Mouse (Mus musculus) gastrocnemius, adult 2 months (tissue): ENCODE measurements around the gene Sirt7. TPM values are rescaled to one million over a fixed set of nuclear protein-coding genes. Genes with fewer than 3 reads are reported as not detected.

Source experiments
- DNase-seq: peaks from one replicate; pipeline ENCODE4 v3.0.0; 2022
- H3K27ac ChIP-seq: fragments of 200-600 bp; 2 replicates; pipeline ENCODE4 v1.8.1; 2022; ENCODE audit warnings: mild to moderate bottlenecking
- H3K4me3 ChIP-seq: fragments of 200-600 bp; 2 replicates; pipeline ENCODE4 v1.8.1; 2022; ENCODE audit warnings: mild to moderate bottlenecking, moderate library complexity
- CTCF ChIP-seq: fragments of 200-600 bp; IDR thresholded peaks from 2 replicates; pipeline ENCODE4 v1.8.1; 2022; ENCODE audit warnings: antibody characterized with exemption, mild to moderate bottlenecking, moderate library complexity
- intact Hi-C: fragments of 180-260 bp; cut with DNase I; formaldehyde crosslinking; loops from one replicate; pipeline ENCODE4 v1.15.1; 2025
- total RNA-seq, 2 experiments: library from RNA; stranded (reverse); gene quantifications; 2 replicates each; pipeline ENCODE4 v1.2.3; 2021

Sirt7 gene
- total RNA-seq, 2 experiments from 2014 or later = 4.1 to 4.7 TPM

DNA sequence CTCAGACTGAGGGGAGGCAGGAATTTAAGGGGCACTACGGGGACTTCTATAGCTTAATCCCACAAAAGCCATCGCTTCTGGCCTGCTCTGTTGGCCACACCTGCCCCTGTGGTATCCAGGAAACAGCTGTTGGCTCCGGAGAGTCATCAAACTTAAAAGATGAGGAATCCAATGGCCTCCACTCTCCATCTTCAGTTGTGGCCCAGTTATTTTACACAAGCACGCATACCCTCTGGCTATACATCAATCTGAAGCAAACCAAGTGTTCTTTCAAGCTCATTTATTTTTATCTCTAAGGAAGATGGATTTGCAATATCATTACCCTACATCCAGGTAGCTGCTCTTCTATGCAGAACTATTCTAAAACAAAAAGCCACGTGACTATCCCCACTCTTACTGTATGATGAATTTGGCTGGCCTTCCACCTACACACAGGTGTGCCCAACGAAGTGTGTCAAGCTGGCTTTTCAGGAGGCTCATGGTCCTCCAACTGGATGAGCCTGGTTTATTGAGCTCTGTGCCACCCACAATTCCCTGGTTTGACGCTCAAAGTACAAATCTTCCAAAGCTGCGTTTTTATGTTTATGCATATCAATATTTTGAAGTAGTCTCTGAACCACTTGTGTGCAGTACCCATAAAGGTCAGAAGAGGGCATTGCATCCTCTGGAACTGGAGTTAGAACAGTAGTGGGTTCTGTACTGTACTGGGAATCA is 42.6 kb downstream of the Sirt7 start:
- H3K4me3 ChIP-seq = peak overlapping the region; percentile 89
- peak overlapping the region; percentile 99 for H3K27ac ChIP-seq
- DNase-seq = no peak
- intact Hi-C loops = loop anchor here (1.0 kb wide), 1 partner anchor 15 kb away; no protein-coding TSS in a partner anchor
- TF ChIP-seq CTCF = peak; percentile 62

DNA sequence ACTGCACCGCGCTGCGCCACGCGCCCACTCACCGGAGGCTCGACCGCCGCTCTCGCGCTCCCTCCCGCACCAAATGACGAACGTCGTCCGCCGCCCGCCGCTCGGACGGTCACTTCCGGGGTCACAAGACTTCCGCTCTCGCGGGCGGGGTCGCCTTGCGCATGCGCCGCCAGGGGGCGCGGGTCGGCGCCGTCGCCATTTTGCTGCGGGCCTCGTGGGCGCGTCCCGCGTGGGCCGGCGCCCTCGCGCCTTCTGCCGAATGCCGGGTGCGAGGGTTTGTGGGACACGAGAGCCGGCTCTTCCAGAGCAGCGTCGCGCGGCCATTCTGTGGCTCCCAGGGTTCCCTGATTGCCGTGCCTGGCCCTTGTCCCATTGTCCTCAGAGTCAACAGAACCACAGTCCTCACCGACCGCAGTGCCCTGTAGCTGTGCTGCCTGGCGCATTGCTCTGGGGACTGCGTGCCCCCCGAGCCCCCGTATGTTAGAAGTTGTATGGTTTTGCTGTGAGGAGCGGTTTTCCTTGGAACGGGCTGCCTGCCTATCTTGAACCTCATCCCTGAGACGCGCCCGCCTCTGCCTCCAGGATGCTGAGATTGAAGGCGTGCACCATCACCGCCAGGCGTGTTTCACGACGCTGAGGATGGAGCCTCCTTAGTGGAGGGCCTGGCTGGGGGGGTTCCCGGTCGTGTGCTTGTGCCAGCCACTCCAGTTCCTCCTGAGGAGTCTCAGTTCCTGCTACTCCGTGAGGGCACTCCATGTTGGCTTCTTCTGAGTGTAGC is 43.4 kb downstream of the Sirt7 start, which contains the start of gene Arhgdia:
Arhgdia (minus strand) TSS at position 135 of the 778 bp plus-strand sequence.
- DNase-seq = peak; percentile 95
- H3K27ac ChIP-seq = peak within 1 kb of the TSS; percentile 99
- peak within 1 kb of the TSS; percentile 89 for H3K4me3 ChIP-seq
- TF ChIP-seq CTCF = peak; percentile 64
- intact Hi-C loops = loop anchor here (1.0 kb wide), 1 partner anchor 16 kb away; no protein-coding TSS in a partner anchor

DNA sequence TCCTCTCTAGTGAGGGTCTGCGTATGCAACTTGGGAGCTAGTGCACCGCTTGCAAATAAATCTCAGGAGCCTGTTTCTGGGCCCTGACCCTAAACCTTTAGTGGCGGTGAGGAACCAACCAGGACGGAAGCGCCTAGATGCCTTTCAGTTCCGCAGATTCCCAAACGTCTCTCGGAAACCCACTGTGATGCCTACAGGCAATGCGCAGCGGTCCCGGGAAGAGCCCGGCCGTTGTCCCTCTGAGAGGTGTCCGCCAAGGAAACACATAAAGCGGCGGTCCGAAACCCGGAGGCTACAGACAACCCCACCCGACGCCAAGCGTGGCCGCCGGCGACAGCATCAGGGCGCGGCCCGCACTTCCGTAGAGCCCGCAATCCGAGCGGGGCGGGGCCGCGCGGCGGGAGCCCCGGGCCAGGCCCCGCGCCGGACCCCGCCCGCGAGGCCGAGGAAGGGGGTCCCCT is 44.1 kb downstream of the Sirt7 start:
- intact Hi-C loops = no loop called here
- peak; percentile 65 for DNase-seq
- Histone ChIP-seq H3K27ac (peak overlapping the region; percentile 99), H3K4me3 (peak overlapping the region; percentile 89)
- no peak for TF ChIP-seq CTCF

DNA sequence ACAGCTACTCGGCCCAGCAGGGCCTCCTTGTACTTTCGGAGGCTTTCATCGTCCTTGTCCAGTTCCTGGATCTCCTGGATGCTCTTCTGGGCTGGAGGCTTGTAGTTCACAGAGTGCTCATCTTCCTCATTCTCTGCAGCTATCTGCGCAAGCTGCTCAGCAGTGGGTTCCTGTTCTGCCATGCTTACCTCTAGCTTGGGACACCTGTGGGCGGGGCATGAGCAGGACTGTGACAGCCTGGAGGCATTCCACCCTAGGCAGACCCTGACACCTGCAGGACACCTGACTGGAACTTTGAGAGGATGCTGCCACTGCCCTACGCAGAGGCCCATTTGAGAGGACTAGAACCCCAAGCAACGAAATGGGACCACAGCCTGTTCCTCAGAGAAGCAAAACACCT is 44.9 kb downstream of the Sirt7 start:
- intact Hi-C loops = no loop called here
- no peak for TF ChIP-seq CTCF
- Histone ChIP-seq H3K4me3 (peak overlapping the region; percentile 89), H3K27ac (peak overlapping the region; percentile 99)
- peak; percentile 18 for DNase-seq

DNA sequence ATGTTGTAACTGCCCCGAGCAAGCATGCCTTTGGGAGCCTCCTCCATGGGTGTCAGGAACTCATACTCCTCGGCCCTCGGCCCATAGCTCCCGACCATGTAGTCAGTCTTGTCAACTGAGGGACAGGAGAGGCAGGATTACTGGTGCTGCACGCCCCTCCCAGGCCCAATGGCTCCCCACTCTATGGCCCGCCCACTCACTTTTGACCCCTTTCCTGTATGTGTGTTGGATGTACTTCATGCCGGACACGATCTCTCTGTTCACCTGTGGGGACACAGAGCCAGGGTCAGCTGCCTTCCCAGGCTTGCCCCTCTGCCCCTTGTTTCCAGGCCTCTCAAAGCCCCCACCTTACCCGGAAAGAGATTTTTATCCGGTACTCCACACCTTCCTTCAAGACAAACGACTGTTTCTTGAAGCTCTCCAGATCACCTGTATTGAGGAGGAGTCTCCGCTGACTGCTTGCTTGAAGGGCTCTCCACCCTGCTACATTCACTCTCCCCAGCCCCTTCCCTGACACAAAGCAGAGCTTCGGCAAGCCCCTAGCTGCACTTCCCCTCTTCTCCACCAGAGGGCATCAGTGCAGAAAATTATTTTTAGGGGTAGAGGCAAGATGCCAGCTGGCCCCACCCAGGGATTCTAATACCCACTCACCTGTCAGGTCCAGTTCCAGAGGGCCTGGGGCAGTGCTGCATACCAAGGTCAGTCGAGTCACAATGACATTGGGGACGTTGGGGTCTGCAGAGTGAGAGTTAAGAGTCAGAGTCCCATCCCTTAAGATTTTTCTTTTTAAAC is 45.5 kb downstream of the Sirt7 start:
- intact Hi-C loops = loop anchor here (2.0 to 5.0 kb wide), 3 partner anchors 33 to 65 kb away; no protein-coding TSS in a partner anchor
- peak; percentile 99 for TF ChIP-seq CTCF
- DNase-seq = peak; percentile 83
- Histone ChIP-seq H3K4me3 (peak overlapping the region; percentile 89), H3K27ac (peak overlapping the region; percentile 99)

DNA sequence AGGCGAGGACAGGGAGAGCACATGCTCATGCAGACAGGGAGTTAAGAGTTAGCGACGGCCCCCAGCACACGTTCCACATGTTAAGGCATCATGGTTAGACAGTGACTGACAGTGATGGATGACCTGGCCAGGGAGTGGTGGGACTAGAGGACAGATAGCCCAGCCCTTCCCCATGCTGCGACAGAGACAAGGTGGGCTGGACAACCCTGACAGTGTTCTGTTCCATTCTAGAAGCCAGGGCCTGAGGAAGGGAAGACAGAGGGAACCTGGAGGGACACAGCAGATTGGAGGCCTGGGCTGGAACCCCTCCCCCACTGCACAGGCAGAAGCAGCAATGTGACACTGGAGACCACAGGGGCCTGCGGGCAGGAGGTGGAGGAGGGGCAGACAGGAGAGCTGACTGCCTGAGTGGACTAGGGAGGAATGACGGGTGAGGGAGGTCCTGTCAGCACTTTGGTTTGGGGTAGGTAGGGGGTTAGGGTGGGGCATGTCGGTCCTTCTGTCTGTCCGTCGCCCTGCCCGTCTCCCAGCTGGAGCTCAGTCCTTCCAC is 46.3 kb downstream of the Sirt7 start:
- peak overlapping the region; percentile 89; the same call in 1 of the 2 replicates for H3K4me3 ChIP-seq
- TF ChIP-seq CTCF = no peak
- intact Hi-C loops = loop anchor here (2.0 to 5.0 kb wide), 3 partner anchors 34 to 64 kb away; no protein-coding TSS in a partner anchor
- H3K27ac ChIP-seq = peak overlapping the region; percentile 99
- DNase-seq = no peak

DNA sequence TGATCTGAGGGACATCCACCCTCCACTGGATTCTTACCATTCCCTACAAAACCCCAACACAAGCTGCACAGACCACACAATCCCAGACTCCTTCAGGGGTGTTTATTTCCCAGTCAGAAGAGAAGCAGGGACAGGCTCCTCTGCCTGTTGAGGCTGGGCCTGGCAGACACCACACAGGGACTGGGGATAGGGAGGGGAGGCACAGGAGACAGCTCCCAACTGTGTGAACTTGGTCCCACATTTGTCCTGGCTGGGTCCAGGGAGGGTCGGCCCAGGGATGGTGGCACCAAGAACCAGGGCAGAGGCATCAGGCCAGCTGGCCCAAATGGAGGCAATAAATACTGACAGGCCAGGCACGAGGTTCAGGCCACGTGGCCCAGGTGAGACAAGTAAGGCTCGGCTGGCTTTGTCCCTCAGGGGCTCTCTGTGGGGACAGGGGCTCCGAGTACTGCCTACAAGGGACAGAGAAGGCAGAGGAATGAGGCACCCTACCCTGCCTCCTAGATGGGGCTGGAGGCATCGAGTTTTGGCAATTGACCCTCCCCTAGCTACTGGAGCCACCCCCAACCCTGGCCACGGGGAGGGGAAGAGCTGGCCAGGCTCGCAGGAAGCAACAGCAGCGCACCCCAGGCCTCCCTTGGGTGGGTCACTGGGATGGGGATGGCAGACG is 46.9 kb downstream of the Sirt7 start:
- peak overlapping the region; percentile 21; the same call in 1 of the 2 replicates for H3K4me3 ChIP-seq
- H3K27ac ChIP-seq = peak overlapping the region; percentile 99
- no peak for TF ChIP-seq CTCF
- DNase-seq = peak; percentile 61
- intact Hi-C loops = loop anchor here (2.0 to 5.0 kb wide), 3 partner anchors 34 to 63 kb away; no protein-coding TSS in a partner anchor

DNA sequence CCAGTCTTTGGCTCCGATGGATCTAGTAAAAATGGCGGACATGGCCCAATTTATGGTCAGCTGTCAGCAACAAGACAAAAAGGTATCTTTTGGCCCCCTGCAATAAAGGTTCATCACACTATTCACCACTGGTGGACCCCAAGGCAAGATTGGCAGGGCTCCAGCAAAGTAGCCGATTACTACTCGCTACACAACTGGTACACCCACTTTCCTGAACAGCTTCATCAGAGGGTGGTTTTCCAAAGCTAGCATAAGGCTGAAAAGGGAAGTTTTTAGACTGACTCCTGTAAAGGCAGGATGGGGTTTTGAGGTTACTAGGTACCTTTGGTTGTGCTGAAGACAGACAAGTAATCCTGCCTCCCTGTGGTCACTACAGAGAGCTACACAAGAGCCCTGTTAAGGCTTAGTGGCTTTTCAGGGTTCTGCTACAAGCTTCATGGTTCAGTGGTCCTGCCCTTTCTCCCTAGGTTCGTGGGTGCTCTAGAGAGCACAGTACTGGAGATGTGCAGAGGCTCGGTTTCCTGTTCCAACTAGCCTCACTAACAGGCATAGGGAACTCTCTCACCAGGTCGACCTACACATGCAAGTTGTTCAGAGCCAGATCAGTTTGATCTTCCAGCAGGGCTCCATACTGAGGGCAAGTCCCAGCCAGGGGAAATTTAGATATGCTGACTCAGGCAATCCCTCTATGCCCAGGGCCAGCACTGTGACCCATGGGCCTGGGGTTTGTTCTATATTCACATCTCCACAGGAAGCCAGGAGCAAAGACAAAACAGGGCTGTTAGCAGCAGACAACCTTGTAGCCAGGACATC is 47.6 kb downstream of the Sirt7 start:
- peak; percentile 61 for TF ChIP-seq CTCF
- intact Hi-C loops = loop anchor here (2.0 to 5.0 kb wide), 3 partner anchors 35 to 63 kb away; no protein-coding TSS in a partner anchor
- DNase-seq = no peak
- Histone ChIP-seq H3K4me3 (no peak overlapping the region), H3K27ac (peak overlapping the region; percentile 99)

DNA sequence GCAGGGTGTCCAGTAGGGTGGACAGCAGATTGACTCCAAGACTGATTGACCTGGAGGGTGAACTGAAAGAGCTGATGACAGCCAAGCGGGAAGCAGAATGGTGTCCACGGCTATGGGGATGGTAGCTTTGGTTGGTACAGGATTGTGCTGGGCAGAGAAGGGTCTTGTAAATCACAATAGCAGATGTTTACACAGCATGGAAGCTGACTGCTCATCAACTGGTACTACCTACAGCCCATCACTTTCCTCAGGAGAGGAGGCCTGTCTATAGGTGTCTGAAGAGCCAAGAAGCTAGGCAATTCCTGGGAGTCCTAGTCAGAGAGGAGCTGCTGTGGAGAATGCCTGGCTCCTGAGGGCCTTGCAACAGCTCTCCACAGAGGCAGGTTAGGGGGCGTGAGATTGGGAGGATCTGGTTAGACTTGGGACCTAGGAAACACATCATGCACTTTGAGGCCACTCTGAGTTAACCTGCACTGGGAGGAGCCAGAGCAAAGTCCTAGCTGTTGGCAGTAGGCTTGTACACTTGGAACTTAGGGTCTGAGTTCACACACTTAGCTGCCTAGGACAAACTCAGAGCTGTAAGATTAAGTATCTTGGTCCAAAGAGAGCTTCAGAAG is 48.6 kb downstream of the Sirt7 start:
- no peak overlapping the region for H3K4me3 ChIP-seq
- intact Hi-C loops = loop anchor here (5.0 kb wide), 2 partner anchors 34 to 36 kb away; no protein-coding TSS in a partner anchor
- no peak for DNase-seq
- H3K27ac ChIP-seq = peak overlapping the region; percentile 99; the same call in 1 of the 2 replicates
- TF ChIP-seq CTCF = no peak

DNA sequence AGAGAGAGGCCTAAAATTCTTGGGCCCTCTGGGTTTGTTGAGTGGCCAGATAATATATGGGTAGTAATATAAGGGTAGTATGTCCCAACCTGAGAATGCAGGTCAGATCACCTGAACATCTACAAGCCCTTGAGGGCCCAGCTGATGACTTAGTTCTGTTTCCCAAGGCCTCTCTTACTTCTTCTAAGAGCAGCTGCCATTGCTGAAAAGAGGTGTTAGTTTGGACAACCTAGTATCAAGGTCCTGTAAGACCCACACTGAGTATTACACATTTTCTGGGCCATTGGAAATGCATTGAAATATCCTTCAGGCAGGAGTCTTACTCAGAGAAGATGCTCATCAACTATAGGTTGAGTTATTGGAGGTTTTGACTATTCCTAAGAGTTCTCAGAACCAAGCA is 49.1 kb downstream of the Sirt7 start:
- TF ChIP-seq CTCF = no peak
- Histone ChIP-seq H3K4me3 (no peak overlapping the region), H3K27ac (no peak overlapping the region)
- intact Hi-C loops = loop anchor here (5.0 kb wide), 2 partner anchors 34 to 36 kb away; no protein-coding TSS in a partner anchor
- no peak for DNase-seq
